Mouse (Mus musculus) hindbrain, embryonic 10.5 days (tissue): ENCODE data around the gene 4921507P07Rik. TPM values are rescaled to one million over a fixed set of nuclear protein-coding genes. Genes with fewer than 3 reads are reported as not detected.

ENCODE experiments used
- DNase-seq: peaks from one replicate; pipeline ENCODE4 v3.0.0-alpha.2; 2017; ENCODE audit warnings: low spot score
- H3K27ac ChIP-seq: fragments of 300-500 bp; sonication (generic); 2 replicates; pipeline ENCODE4 v1.5.1; 2016; ENCODE audit warnings: mild to moderate bottlenecking, moderate library complexity
- H3K27me3 ChIP-seq: fragments of 300-500 bp; sonication (generic); 2 replicates; pipeline ENCODE4 v1.6.1; 2016; ENCODE audit warnings: mild to moderate bottlenecking; ENCODE audit not compliant: poor library complexity, insufficient read depth, severe bottlenecking
- H3K36me3 ChIP-seq: fragments of 300-500 bp; sonication (generic); 2 replicates; pipeline ENCODE4 v1.6.1; 2016; ENCODE audit warnings: mild to moderate bottlenecking, moderate library complexity
- H3K4me1 ChIP-seq: fragments of 300-500 bp; sonication (generic); replicated peaks from 2 replicates; pipeline ENCODE4 v1.6.1; 2016; ENCODE audit warnings: mild to moderate bottlenecking
- H3K4me3 ChIP-seq: fragments of 300-500 bp; sonication (generic); 2 replicates; pipeline ENCODE4 v1.5.1; 2016; ENCODE audit warnings: mild to moderate bottlenecking, moderate library complexity
- H3K9me3 ChIP-seq: fragments of 300-500 bp; sonication (generic); 2 replicates; pipeline ENCODE4 v1.6.1; 2016; ENCODE audit warnings: mild to moderate bottlenecking, moderate library complexity
- WGBS: fragments of 180-500 bp; shearing (Covaris S2); methylation state at CpG from one replicate; pipeline ENCODE4 v1.1.7; 2016; 5-methylcytosine and 5-hydroxymethylcytosine counted together
- polyA plus RNA-seq: library from polyadenylated mRNA; unstranded; fragments of >200 nt; fragmentation: Nextera tagmentation; extraction: Ambion mirVana; gene quantifications from 2 replicates; pipeline ENCODE4 v1.2.1, GENCODE M21; 2016

4921507P07Rik gene
- polyA plus RNA-seq, 1 experiment from 2014 or later: 0.93 TPM

DNA sequence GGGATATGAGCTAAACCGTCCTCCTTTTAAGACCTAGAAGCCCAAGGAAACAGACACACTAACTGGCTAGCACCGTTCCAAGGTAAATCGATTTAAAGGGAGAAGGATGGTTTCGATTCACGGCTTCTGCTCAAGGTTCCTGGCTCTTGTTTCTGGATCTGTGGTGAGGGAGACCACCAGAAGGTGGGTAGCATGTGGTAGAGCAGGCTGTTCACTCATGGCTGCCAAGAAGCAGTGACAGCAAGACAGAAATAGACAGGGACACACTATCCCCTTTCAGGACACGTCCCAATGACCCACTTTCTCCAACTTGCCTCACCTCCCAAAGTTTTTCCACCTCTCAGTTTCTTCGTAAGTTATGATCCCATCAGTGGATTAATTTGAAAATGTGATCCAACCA is 46.6 kb downstream of the 4921507P07Rik start:
- Histone ChIP-seq H3K4me1 (no peaks in the 10 kb centered on the region), H3K27ac (no peak overlapping the region), H3K4me3 (no peak overlapping the region), H3K27me3 (no peaks in the 10 kb centered on the region), H3K9me3 (no peaks in the 10 kb centered on the region), H3K36me3 (no peaks in the 10 kb centered on the region)
- no peak for DNase-seq
- WGBS: 82% methylated on average over 7 of the region's 7 CpGs

DNA sequence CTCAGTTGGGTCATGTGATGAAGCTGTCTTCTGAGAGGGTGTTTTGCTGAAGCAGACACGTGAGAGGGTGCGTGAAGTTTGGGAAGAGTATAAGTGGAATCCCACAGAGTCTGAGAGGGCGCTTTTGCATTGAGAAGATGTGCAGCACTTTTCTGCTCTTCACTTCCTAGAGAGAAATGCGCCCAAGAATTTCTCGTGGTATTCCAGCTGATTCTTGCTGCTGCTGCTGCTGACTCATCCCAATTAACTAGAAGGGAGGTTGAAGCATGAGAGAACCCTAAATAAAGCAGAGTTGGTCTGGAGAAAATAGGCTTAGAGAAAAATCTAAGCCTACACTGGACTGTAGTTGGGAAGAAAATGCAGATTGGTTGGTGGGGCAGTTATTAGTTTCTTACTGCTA is 47.4 kb downstream of the 4921507P07Rik start:
- 81% methylated on average over 5 of the region's 5 CpGs for WGBS
- DNase-seq: no peak
- no peak overlapping the region for H3K27ac ChIP-seq

DNA sequence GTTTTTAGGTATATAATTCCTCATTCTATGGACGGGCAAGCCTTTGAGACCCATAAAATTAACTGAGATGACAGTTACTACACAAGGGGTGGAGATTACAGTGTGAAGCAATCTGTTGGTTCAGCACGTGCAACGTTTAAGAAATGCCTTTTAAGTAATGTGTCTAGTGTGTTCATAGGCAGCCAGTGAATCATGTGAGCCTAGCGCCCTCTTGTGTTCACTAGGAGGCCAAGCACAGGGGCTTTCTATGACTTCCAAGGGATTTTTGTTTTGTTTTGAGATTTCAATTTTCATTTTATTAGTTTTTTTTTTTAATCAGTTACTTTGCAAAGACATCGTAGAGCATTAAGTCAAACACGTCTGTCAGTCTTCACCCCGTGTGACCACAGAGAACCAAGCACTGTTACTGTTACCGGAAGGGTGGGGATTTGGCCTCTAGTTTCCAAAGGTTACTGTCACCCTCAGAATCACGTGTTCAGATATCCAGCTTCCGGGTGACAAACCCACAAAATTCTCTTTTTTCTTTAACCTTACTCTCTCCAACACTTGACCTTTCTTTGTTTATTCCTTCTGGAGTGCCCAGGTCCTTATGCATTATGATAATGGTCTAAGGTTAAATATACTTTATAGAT is 50.9 kb downstream of the 4921507P07Rik start:
- Histone ChIP-seq H3K36me3 (no peaks in the 10 kb centered on the region), H3K9me3 (no peaks in the 10 kb centered on the region), H3K4me1 (no peaks in the 10 kb centered on the region), H3K27ac (no peak overlapping the region), H3K4me3 (no peak overlapping the region), H3K27me3 (no peaks in the 10 kb centered on the region)
- peak; percentile 11 for DNase-seq
- 32% methylated on average over 10 of the region's 10 CpGs for WGBS

More for the DNA sequence above, 47.4 kb downstream of the 4921507P07Rik start:
- Histone ChIP-seq H3K9me3 (no peaks in the 10 kb centered on the region), H3K4me3 (no peak overlapping the region), H3K4me1 (no peaks in the 10 kb centered on the region), H3K36me3 (no peaks in the 10 kb centered on the region), H3K27me3 (no peaks in the 10 kb centered on the region)

DNA sequence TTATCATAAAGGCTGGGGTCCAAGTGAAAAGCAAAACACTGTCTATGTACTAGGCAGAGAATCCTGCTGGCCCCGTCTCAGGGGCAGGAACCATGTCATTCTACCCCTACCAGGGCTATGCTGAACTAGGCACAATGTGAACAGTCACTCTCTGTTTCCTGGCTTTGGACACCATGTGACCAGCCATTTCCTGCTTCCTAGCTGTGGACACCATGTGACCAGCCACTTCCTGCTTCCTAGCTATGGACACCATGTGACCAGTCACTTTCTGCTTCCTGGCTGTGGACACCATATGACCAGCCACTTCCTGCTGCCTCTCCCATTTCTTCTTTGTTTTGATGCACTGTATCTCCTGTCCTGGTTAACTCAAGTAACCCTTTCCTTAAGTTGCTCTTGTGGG is 53.9 kb downstream of the 4921507P07Rik start:
- 91% methylated on average over 1 of the region's 1 CpGs for WGBS
- no peaks in the 10 kb centered on the region for H3K9me3 ChIP-seq

DNA sequence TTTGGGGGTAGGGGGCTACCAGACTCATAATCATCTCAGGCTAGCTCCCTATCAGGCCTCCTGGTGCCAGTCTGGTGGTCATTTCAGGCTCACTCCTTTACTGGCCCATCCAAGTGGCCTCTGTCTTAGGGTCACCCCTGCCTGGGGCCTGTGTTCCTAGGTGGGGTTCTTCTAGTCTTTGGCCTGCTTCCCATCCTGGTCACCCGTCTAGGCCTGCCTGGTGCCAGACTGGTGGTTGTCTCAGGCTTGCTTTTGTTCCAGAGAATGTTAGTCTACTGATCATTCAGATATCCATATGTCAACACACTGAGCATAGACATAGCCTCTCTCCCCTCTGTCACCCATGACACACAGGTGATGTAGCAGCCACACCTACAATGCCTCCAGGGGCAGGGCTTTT is 56.8 kb downstream of the 4921507P07Rik start:
- Histone ChIP-seq H3K36me3 (no peaks in the 10 kb centered on the region), H3K27me3 (no peaks in the 10 kb centered on the region), H3K4me3 (no peak overlapping the region), H3K9me3 (no peaks in the 10 kb centered on the region), H3K4me1 (0 out of 2 replicates have a peak, but pooled peaks cover 3% of the 10 kb centered on the region), H3K27ac (no peak overlapping the region)
- 72% methylated on average over 1 of the region's 1 CpGs for WGBS
- no peak for DNase-seq

More for the DNA sequence above, 53.9 kb downstream of the 4921507P07Rik start:
- H3K4me1 ChIP-seq: no peaks in the 10 kb centered on the region
- no peaks in the 10 kb centered on the region for H3K36me3 ChIP-seq
- H3K27me3 ChIP-seq: no peaks in the 10 kb centered on the region
- H3K27ac ChIP-seq: no peak overlapping the region
- DNase-seq: no peak
- H3K4me3 ChIP-seq: no peak overlapping the region

DNA sequence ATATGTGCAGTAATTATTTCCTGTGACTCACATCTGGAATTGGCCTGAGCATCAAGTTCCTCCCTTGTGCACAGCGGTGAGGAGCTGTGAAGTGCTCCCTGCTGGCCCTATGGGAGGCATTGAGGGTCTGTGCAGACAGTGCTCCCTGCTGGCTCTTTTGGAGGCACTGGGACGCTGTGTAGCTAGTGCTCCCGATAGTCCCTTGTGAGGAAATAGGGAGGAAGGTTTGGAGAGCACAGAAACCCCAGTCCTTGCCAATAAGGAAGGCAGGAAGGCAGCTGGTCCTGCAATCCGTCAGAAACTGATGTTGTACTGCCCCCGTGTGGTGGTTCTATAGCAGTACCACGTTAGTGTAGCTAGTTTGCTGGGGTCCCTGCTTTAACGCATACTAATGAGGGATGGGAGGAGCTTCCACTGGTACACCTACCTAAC is 60.0 kb downstream of the 4921507P07Rik start:
- no peaks in the 10 kb centered on the region for H3K36me3 ChIP-seq
- H3K27me3 ChIP-seq: no peaks in the 10 kb centered on the region
- WGBS: 9% methylated on average over 7 of the region's 7 CpGs
- H3K27ac ChIP-seq: no peak overlapping the region
- 0 out of 2 replicates have a peak, but pooled peaks cover 3% of the 10 kb centered on the region for H3K4me1 ChIP-seq
- peak; percentile 82 for DNase-seq
- H3K9me3 ChIP-seq: no peaks in the 10 kb centered on the region
- H3K4me3 ChIP-seq: no peak overlapping the region

DNA sequence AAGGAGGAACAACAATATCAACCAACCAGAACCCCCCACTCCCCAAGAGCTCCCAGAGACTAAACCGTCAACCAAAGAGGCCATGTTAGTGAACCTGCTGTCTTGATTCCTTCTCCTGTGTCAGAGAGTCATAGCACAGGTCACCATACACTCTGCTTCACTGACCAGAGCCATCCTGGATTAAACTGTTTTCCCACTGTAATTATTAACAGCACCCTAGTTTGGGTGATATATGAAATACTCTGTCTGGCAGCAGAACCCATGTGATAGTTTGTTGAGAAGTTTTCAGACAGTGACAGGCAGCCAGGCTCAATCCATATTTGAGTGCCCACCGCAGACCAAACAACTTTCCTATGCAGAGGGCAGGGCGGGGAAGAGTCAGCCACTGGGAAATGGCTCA is 61.1 kb downstream of the 4921507P07Rik start:
- Histone ChIP-seq H3K4me1 (0 out of 2 replicates have a peak, but pooled peaks cover 3% of the 10 kb centered on the region), H3K27ac (no peak overlapping the region), H3K4me3 (no peak overlapping the region), H3K27me3 (no peaks in the 10 kb centered on the region), H3K9me3 (no peaks in the 10 kb centered on the region), H3K36me3 (no peaks in the 10 kb centered on the region)
- DNase-seq: no peak
- 89% methylated on average over 3 of the region's 3 CpGs for WGBS

GRCm38 (mm10) chr6:50531920-50532319 is 64.5 kb downstream of the 4921507P07Rik start:
- Histone ChIP-seq H3K36me3 (no peaks in the 10 kb centered on the region), H3K4me1 (0 out of 2 replicates have a peak, but pooled peaks cover 3% of the 10 kb centered on the region), H3K4me3 (no peak overlapping the region), H3K27me3 (no peaks in the 10 kb centered on the region), H3K27ac (no peak overlapping the region), H3K9me3 (no peaks in the 10 kb centered on the region)
- DNase-seq: no peak
- WGBS: 75% methylated on average over 8 of the region's 8 CpGs

DNA sequence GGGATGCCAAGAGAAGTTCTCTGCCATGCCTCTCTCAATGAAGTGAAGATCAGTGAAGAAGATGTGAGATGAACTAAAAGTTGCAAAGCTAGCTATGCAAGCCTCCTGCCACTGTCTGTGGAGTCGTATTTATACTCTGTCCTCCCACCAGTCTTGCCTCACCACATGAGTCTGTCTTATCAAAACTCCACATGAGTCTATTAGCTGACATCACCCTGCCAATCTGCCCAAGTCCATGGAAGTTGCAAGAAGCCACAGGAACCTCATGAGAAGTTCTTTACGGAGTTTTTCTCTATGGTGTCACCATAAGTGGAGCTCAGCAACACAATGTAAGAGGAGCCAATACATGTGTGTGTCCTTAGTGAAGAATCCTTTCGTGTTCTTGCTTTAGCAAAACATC is 65.4 kb downstream of the 4921507P07Rik start:
- H3K27me3 ChIP-seq: no peaks in the 10 kb centered on the region
- 0 out of 2 replicates have a peak, but pooled peaks cover 5% of the 10 kb centered on the region for H3K4me1 ChIP-seq
- H3K27ac ChIP-seq: no peak overlapping the region; the same call in 1 of the 2 replicates
- H3K36me3 ChIP-seq: no peaks in the 10 kb centered on the region
- DNase-seq: no peak
- no peak overlapping the region for H3K4me3 ChIP-seq
- H3K9me3 ChIP-seq: no peaks in the 10 kb centered on the region
- WGBS: 83% methylated on average over 3 of the region's 3 CpGs

DNA sequence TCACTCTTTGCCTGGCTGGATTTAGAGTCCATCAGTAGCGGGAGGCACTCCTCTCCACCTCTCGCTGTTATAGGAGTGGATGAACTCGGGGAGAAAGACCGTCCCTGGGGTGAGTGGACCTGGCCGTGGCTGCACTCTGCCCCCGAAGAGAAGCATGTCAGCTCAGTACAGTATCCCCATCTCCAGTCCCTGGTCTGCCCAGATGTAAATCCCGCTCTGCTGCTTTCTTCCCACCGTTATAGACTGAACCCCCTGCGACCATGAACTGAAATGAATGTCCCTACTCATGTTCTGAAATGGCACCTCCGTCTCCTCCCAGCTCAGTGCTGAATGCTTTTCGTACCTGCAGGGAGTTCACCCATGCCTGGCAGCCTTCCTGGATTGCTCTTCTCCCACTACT is 67.2 kb downstream of the 4921507P07Rik start:
- Histone ChIP-seq H3K9me3 (no peaks in the 10 kb centered on the region), H3K27ac (no peak overlapping the region), H3K36me3 (no peaks in the 10 kb centered on the region), H3K4me3 (no peak overlapping the region), H3K27me3 (no peaks in the 10 kb centered on the region), H3K4me1 (0 out of 2 replicates have a peak, but pooled peaks cover 5% of the 10 kb centered on the region)
- WGBS: 93% methylated on average over 11 of the region's 11 CpGs
- no peak for DNase-seq

- Histone ChIP-seq H3K36me3 (no peaks in the 10 kb centered on the region), H3K27me3 (no peaks in the 10 kb centered on the region), H3K4me1 (0 out of 2 replicates have a peak, but pooled peaks cover 5% of the 10 kb centered on the region), H3K4me3 (no peak overlapping the region), H3K9me3 (no peaks in the 10 kb centered on the region), H3K27ac (no peak overlapping the region)
- no peak for DNase-seq
- WGBS: 73% methylated on average over 9 of the region's 9 CpGs
These were observed 69.0 kb downstream of the 4921507P07Rik start for GRCm38 (mm10) chr6:50527416-50527815.

DNA sequence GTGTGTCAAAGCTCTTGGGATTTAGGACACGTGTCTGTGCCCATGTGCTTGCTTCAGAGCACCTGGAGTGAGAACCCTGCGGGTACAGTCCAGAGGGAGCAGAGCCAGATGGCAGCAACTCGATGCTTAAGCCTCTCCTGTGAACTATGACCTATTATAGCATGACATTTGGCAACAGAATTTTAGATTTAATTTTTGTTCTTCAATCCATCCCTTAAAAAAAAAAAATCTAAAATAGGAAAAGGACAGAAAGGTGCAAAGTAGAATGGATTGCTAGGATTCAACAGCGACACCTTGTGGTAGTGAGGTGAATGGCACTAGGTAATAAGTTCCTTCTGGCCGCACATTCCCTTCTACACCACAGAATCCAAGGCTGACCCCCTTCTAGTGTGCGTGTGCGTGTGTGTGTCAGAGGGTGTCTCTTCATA is 69.8 kb downstream of the 4921507P07Rik start:
- Histone ChIP-seq H3K27ac (no peak overlapping the region), H3K9me3 (no peaks in the 10 kb centered on the region), H3K4me1 (0 out of 2 replicates have a peak, but pooled peaks cover 5% of the 10 kb centered on the region), H3K36me3 (no peaks in the 10 kb centered on the region), H3K4me3 (no peak overlapping the region), H3K27me3 (no peaks in the 10 kb centered on the region)
- peak; percentile 51 for DNase-seq
- WGBS: 31% methylated on average over 7 of the region's 7 CpGs

GRCm38 (mm10) chr6:50525846-50526245 is 70.6 kb downstream of the 4921507P07Rik start:
- H3K4me3 ChIP-seq: no peak overlapping the region
- WGBS: 87% methylated on average over 8 of the region's 8 CpGs
- H3K36me3 ChIP-seq: no peaks in the 10 kb centered on the region
- 0 out of 2 replicates have a peak, but pooled peaks cover 5% of the 10 kb centered on the region for H3K4me1 ChIP-seq
- DNase-seq: no peak
- no peak overlapping the region for H3K27ac ChIP-seq
- no peaks in the 10 kb centered on the region for H3K9me3 ChIP-seq
- H3K27me3 ChIP-seq: no peaks in the 10 kb centered on the region
